Mouse (Mus musculus) right cerebral cortex, postnatal 25 days (tissue): ENCODE data around the gene Megf9.
A peak's percentile ranks its signal among the peaks of the same experiment; 100 is the strongest.

ENCODE experiments used
- DNase-seq: peaks from one replicate; pipeline ENCODE4 v3.0.0; 2022

The Megf9 gene

GRCm38 (mm10) chr4:70521506-70522292 is 13.1 kb downstream of the Megf9 start:
- DNase-seq, result no peak

GRCm38 (mm10) chr4:70517646-70518045 is 17.1 kb downstream of the Megf9 start:
- DNase-seq, result peak; percentile 25

- DNase-seq, result no peak
These were observed 18.5 kb downstream of the Megf9 start for GRCm38 (mm10) chr4:70516289-70516688.

- no peak for DNase-seq
These were observed 19.3 kb downstream of the Megf9 start for GRCm38 (mm10) chr4:70515514-70515913.

- DNase-seq, result no peak
These were observed 24.8 kb downstream of the Megf9 start for GRCm38 (mm10) chr4:70509987-70510386.

GRCm38 (mm10) chr4:70509565-70509964 is 25.2 kb downstream of the Megf9 start:
- no peak for DNase-seq

GRCm38 (mm10) chr4:70508207-70508606 is 26.6 kb downstream of the Megf9 start:
- no peak for DNase-seq

- DNase-seq, result no peak
These were observed 28.8 kb downstream of the Megf9 start for GRCm38 (mm10) chr4:70505951-70506350.

- DNase-seq, result no peak
These were observed 31.0 kb downstream of the Megf9 start for GRCm38 (mm10) chr4:70503827-70504226.

- peak; percentile 36 for DNase-seq
These were observed 35.5 kb downstream of the Megf9 start for GRCm38 (mm10) chr4:70499285-70499684.

- no peak for DNase-seq
These were observed 37.8 kb downstream of the Megf9 start for GRCm38 (mm10) chr4:70496978-70497377.

- no peak for DNase-seq
These were observed 45.0 kb downstream of the Megf9 start for GRCm38 (mm10) chr4:70489792-70490191.

- no peak for DNase-seq
These were observed 46.4 kb downstream of the Megf9 start for GRCm38 (mm10) chr4:70488415-70488814.

- no peak for DNase-seq
These were observed 50.7 kb downstream of the Megf9 start for GRCm38 (mm10) chr4:70484134-70484533.

- no peak for DNase-seq
These were observed 52.9 kb downstream of the Megf9 start for GRCm38 (mm10) chr4:70481931-70482330.

GRCm38 (mm10) chr4:70471398-70471797 is 63.4 kb downstream of the Megf9 start:
- no peak for DNase-seq

- DNase-seq, result no peak
These were observed 68.7 kb downstream of the Megf9 start for GRCm38 (mm10) chr4:70465921-70466689.

GRCm38 (mm10) chr4:70463302-70463701 is 71.5 kb downstream of the Megf9 start:
- no peak for DNase-seq

GRCm38 (mm10) chr4:70461416-70461815 is 73.4 kb downstream of the Megf9 start:
- no peak for DNase-seq

GRCm38 (mm10) chr4:70452161-70452560 is 82.6 kb downstream of the Megf9 start:
- no peak for DNase-seq

- peak; percentile 18 for DNase-seq
These were observed 83.0 kb downstream of the Megf9 start for GRCm38 (mm10) chr4:70451750-70452149.

GRCm38 (mm10) chr4:70449668-70450067 is 85.1 kb downstream of the Megf9 start:
- DNase-seq, result no peak

- DNase-seq, result no peak
These were observed 88.0 kb downstream of the Megf9 start for GRCm38 (mm10) chr4:70446774-70447173.

- DNase-seq, result no peak
These were observed 114.6 kb downstream of the Megf9 start for GRCm38 (mm10) chr4:70420202-70420601.
